Mouse (Mus musculus) heart, postnatal 25 days (tissue): Measurements from ENCODE around the gene Gstp1. TPM values are rescaled to one million over a fixed set of nuclear protein-coding genes. Genes with fewer than 3 reads are reported as not detected.
A peak's percentile ranks its signal among the peaks of the same experiment; 100 is the strongest.
"Not testable (repeated sequence)": the region's sequence is repeated elsewhere in the genome, so short reads cannot be mapped to it uniquely, and the experiment has no call there.

Experiments used
- DNase-seq: peaks from one replicate; pipeline ENCODE4 v3.0.0; 2022; ENCODE audit warnings: low spot score
- intact Hi-C: fragments of 180-260 bp; cut with DNase I; formaldehyde crosslinking; loops from one replicate; pipeline ENCODE4 v1.15.1; 2025
- total RNA-seq, 2 experiments: library from RNA; stranded (reverse); gene quantifications; 2 replicates each; pipeline ENCODE4 v1.2.3; 2021

The Gstp1 gene
- total RNA-seq, result 100 to 1,000 TPM; 321 to 327 TPM

- intact Hi-C loops, result no loop called here
- peak; percentile 88 for DNase-seq
Observed at GRCm38 (mm10) chr19:4037788-4038232, at the start of gene Gstp1. Gene Gstp1, minus strand, starts transcription at chr19:4037985.

- DNase-seq, result no peak
- intact Hi-C loops, result no loop called here
Observed at GRCm38 (mm10) chr19:4087090-4087489, 49.3 kb upstream of the Gstp1 start.

- intact Hi-C loops, result no loop called here
- DNase-seq, result no peak
Observed at GRCm38 (mm10) chr19:4086156-4086555, 48.4 kb upstream of the Gstp1 start.

GRCm38 (mm10) chr19:4084984-4085383 lies 47.2 kb upstream of the Gstp1 start:
- DNase-seq, result no peak
- intact Hi-C loops, result no loop called here

GRCm38 (mm10) chr19:4083826-4084225 lies 46.0 kb upstream of the Gstp1 start:
- intact Hi-C loops, result no loop called here
- no peak for DNase-seq

GRCm38 (mm10) chr19:4083316-4083715 lies 45.5 kb upstream of the Gstp1 start:
- intact Hi-C loops, result no loop called here
- DNase-seq, result no peak

GRCm38 (mm10) chr19:4082219-4082965 lies 44.6 kb upstream of the Gstp1 start:
- DNase-seq, result no peak
- intact Hi-C loops, result no loop called here

- DNase-seq, result no peak
- intact Hi-C loops, result no loop called here
Observed at GRCm38 (mm10) chr19:4081394-4081793, 43.6 kb upstream of the Gstp1 start, which contains the start of gene Cabp2. Gene Cabp2, plus strand, starts transcription at chr19:4081578.

- no peak for DNase-seq
- intact Hi-C loops, result no loop called here
Observed at GRCm38 (mm10) chr19:4080511-4081009, 42.8 kb upstream of the Gstp1 start.

- intact Hi-C loops, result no loop called here
- no peak for DNase-seq
Observed at GRCm38 (mm10) chr19:4079594-4079993, 41.8 kb upstream of the Gstp1 start.

- no peak for DNase-seq
- intact Hi-C loops, result no loop called here
Observed at GRCm38 (mm10) chr19:4075531-4075930, 37.7 kb upstream of the Gstp1 start.

GRCm38 (mm10) chr19:4072706-4073424 lies 35.1 kb upstream of the Gstp1 start:
- DNase-seq, result no peak
- intact Hi-C loops, result no loop called here

- no peak for DNase-seq
- intact Hi-C loops, result no loop called here
Observed at GRCm38 (mm10) chr19:4071406-4071805, 33.6 kb upstream of the Gstp1 start.

GRCm38 (mm10) chr19:4070756-4071155 lies 33.0 kb upstream of the Gstp1 start:
- intact Hi-C loops, result no loop called here

GRCm38 (mm10) chr19:4070311-4070710 lies 32.5 kb upstream of the Gstp1 start:
- DNase-seq, result no peak
- intact Hi-C loops, result no loop called here

More at GRCm38 (mm10) chr19:4070756-4071155, 33.0 kb upstream of the Gstp1 start:
- DNase-seq, result no peak

- no peak for DNase-seq
- intact Hi-C loops, result no loop called here
Observed at GRCm38 (mm10) chr19:4068717-4069410, 31.1 kb upstream of the Gstp1 start.

- DNase-seq, intact Hi-C loops: not testable (repeated sequence)
Observed at GRCm38 (mm10) chr19:4068242-4068641, 30.5 kb upstream of the Gstp1 start.

- intact Hi-C loops, result no loop called here
- DNase-seq, result no peak
Observed at GRCm38 (mm10) chr19:4066877-4067276, 29.1 kb upstream of the Gstp1 start.

- intact Hi-C loops, result no loop called here
- no peak for DNase-seq
Observed at GRCm38 (mm10) chr19:4066280-4066679, 28.5 kb upstream of the Gstp1 start.

- intact Hi-C loops, DNase-seq: not testable (repeated sequence)
Observed at GRCm38 (mm10) chr19:4064501-4064900, 26.7 kb upstream of the Gstp1 start.
